Mouse (Mus musculus) left cerebral cortex, postnatal 4 days (tissue): ENCODE measurements around the gene B4gat1. TPM values are rescaled to one million over a fixed set of nuclear protein-coding genes. Genes with fewer than 3 reads are reported as not detected.
"Not testable (repeated sequence)": the region's sequence is repeated elsewhere in the genome, so short reads cannot be mapped to it uniquely, and the experiment has no call there.

Experiments used
- DNase-seq: peaks from one replicate; pipeline ENCODE4 v3.0.0-alpha.2; 2022
- intact Hi-C: fragments of 180-260 bp; cut with DNase I; formaldehyde crosslinking; loops from one replicate; pipeline ENCODE4 v1.15.1; 2025
- total RNA-seq, 2 experiments: library from RNA; stranded (reverse); gene quantifications; 2 replicates each; pipeline ENCODE4 v1.2.3; 2021

The B4gat1 gene
- total RNA-seq, 2 experiments from 2014 or later = 64.1 to 76.4 TPM

DNA sequence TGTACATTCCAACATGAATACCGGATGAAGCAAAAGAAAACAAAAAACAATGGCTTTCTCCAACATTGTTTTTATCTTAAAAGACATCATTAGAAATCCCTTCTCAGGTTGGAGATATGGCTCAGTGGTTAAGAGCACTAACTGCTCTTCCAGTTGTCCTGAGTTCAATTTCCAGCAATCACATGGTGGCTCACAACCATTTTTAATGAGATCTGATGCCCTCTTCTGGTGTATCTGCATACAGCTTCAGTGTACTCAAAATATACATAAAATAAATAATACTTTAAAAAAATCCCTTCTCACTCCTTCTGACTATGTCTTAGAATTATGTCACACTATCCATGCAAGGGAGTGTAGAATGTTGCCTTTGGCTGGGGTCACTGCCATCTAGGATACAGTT, 40.7 kb downstream of the B4gat1 start:
- no peak for DNase-seq
- intact Hi-C loops = no loop called here

DNA sequence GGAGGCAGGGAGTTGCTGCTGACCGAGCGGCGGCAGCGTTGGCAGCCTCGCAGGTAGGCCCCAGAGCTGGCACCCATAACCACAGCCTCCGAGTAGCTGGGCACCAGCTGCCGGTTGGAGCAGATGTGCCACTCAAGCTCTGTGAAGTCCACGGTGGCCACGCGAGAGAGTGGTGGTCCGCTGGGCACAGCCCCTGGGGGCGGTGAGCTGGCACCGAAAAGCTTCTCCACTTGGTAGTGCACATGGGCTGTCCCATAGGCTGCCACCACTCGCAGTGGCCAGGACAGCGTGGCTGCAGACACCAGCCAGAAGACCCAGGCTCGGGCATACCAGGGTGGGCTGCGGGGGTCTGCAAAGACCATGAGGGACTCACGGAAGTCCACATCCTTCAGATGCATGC, 43.4 kb downstream of the B4gat1 start:
- intact Hi-C loops = no loop called here
- DNase-seq = no peak

DNA sequence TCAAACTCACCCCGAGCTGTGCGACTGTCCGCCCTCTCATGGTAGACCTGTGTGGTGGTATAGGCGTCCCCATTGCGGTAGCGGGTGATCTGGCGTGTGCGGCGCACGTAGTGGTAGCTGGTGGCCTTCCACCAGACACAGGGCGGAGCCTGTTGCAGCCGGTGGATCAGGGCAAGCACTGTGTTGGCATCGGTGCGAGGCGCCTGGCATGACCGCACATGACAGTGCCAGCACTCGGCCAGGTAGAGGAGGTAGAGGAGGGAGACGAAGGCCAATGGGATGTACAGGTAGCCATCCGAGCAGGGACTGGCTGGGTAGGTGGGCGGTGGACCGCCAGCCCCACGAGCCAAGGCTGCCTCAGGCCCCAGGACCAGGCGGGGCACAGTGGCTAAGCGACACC, 44.0 kb downstream of the B4gat1 start:
- DNase-seq = no peak
- intact Hi-C loops = no loop called here

DNA sequence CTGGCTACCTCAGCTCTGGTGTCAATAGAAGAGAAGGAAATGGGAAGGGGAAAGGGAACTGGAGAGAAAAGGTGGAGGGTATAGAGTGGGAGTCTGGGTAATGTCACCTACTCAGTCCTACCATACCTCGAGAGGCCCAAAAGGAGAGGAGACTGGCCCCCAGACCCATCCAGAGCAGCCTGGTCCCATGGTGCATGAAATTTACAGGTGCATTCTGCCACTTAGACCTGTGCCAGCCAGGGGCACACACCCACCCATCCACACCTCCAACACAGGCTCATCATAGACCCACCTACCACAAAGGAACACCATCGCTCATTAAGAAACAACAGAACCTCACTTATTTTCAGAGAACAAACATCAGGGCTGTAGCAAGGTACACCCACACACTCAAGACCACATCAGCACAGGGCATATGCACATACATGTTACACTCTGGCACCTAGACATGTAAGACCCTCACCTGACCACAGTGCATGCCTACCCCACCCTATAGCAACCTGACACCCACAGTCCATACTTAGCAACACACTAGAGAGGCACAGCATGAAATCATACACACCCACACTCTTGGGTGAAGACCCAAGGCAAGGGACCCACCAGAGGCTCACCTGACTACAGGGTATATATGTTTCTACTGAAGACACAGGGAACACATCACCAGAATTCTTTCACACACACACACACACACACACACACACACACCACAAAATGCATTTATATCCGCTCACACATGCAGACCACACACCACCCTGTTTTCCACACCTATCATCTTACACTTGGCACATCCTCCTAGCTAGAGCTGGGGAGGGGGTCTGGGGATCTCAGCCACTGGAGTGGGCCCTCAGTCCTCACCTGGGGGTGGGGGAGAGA, 45.6 kb downstream of the B4gat1 start:
- intact Hi-C loops = no loop called here
- no peak for DNase-seq

DNA sequence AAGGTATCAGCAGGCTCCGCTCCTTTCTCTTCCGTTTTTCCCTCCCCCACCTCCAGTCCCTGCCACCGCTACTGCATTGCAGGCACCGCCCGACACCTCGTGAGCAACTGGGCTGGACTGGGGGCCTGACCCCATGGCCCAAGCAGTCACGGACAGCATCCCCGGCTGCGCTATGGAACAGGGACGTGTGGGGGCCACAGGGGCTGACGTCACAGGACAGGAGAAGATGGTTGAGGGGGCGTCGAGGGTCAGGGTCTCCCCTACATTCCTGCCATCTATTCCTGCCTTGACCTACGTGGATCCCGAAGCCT, 46.2 kb downstream of the B4gat1 start:
- intact Hi-C loops = no loop called here
- DNase-seq = no peak

DNA sequence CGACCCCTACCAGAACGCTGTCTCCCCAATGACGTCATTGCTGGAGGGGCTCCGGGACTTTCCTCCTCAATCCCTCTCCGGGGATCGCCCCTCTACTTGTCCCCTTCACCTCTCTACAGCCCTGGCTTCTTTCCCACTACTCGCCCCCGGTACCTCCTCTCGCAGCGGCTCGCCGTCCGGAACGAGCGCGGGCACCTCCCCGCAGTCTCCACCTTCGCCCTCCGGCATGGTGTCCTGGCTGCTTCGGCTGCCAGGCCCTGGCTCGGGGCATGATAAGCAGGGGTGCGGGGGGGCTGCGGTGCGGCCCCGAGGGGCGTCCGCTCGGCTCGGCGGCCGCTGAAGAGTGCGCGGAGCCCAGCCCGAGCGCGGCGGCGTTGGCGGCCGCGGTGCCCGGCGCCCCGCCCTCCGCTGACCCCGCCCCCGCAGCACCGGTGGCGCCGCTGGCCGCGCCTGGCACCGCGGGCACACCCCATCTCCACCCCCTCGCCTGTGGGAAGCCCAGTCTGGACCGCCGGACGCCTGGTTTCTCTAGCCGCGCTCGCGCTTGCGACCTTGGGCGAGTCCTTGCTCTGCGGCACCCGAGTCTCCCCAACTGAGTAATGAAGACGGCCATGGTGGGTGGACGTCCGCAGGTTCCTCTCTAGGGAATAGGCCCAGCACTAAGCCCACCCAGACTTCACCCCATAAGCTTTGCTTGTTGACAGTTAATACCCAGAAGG, 46.7 kb downstream of the B4gat1 start, which contains the start of gene Tmem151a:
Tmem151a (minus strand) TSS at position 387 of the 719 bp plus-strand sequence.
- no peak for DNase-seq
- intact Hi-C loops = no loop called here

DNA sequence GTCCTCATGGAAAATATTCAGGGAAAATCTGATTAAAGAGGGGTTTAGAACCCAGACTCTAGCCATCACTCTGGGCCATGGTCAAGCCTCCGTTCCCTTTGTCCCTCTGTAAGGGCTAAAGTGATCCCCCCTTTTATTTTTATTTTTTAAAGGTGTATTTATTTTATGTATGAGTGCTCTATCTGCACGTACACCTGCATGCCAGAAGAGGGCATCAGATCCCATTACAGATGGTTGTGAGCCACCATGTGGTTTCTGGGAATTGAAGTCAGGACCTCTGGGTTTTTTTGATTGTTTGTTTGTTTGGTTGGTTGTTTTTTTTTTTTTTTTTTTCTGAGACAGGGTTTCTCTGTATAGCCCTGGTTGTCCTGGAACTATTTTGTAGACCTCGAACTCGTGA, 47.9 kb downstream of the B4gat1 start:
- DNase-seq, intact Hi-C loops: not testable (repeated sequence)

DNA sequence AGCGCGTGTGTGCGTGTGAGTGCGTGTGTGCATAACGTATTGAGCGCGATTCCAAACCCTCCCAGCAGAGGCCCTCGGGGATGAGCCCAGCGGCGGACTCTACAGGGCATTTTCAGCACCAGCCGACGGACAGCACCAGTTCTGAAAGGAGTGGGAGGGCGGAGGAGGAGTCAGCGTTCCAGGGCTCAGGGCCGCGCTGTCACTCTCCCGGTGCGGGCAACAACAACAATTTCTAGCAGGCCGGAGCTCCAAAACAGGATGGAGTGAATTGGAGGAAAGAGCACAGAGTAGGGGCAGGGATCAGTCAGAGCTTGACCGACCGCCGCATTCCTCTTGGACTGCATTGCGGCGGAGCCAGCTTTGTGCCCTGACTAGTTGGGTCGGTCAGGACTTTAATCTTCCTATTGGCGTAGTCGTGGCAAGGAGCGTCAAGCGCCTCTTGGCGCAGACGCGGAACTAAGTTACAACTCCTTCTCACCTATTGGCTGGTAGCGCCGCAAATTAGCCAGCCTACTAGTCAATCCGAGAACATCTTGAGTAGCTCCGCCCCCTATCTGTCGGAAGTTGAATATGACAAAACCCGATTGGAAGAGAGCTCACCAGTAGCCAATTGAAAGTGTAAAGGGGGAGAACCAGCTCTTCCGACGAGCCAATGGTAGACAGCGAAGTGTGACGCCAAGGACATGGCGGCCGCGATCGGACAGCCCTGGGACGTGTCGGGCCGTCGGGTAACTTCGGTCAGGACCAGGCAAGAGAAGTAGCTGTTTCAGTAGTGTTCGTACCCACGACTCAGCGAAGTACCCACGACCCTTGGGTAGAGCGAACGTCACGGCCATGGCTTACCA, 49.5 kb downstream of the B4gat1 start, which contains the start of gene Yif1a:
Yif1a (plus strand) TSS at position 655 of the 845 bp plus-strand sequence.
- intact Hi-C loops = no loop called here
- DNase-seq = peak; percentile 94

DNA sequence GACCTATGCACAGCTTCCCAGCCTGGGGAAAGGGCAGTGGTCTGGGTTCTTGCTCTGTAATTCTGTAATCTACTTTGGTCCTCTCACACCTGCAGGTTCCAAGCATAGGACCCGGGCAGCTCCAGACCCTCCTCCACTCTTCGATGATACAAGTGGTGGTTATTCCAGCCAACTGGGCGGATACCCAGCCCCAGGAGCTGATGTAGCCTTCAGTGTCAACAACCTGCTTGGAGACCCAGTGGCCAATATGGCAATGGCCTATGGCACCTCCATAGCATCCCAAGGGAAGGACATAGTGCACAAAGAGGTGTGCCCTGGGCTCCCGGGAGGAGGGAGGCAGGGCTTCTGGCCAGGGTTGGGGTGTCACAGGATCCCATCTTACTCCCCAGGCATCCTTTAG, 50.7 kb downstream of the B4gat1 start:
- DNase-seq = no peak
- intact Hi-C loops = no loop called here

Other genes starting within 250 kb of the B4gat1 start
- gene Rbm4, start 244.9 kb upstream of the B4gat1 start, total RNA-seq = 10 to 100 TPM; 76.1 to 80.4 TPM
- 10 to 100 TPM; 18.2 to 37.9 TPM for gene Gm21992, start 227.2 kb upstream of the B4gat1 start, total RNA-seq
- 10 to 100 TPM; 65.9 to 73.9 TPM for gene Rbm14, start 227.2 kb upstream of the B4gat1 start, total RNA-seq
- gene Ccs, start 199.5 kb upstream of the B4gat1 start, total RNA-seq = 10 to 100 TPM; 38.1 to 41.0 TPM
- gene Ccdc87, start 199.5 kb upstream of the B4gat1 start, total RNA-seq = 1 to 10 TPM; 1.7 to 2.0 TPM
- gene Ctsf, start 183.7 kb upstream of the B4gat1 start, total RNA-seq = 10 to 100 TPM; 66.9 to 70.3 TPM
- gene Actn3, start 160.9 kb upstream of the B4gat1 start, total RNA-seq = 1 to 10 TPM; 2.5 to 3.4 TPM
- 10 to 100 TPM; 17.7 to 21.0 TPM for gene Zdhhc24, start 160.2 kb upstream of the B4gat1 start, total RNA-seq
- 10 to 100 TPM; 27.4 to 35.8 TPM for gene Bbs1, start 132.2 kb upstream of the B4gat1 start, total RNA-seq
- gene Dpp3, start 110.5 kb upstream of the B4gat1 start, total RNA-seq = 10 to 100 TPM; 72.5 to 80.8 TPM
- 10 to 100 TPM; 19.5 to 20.1 TPM for gene Peli3, start 95.7 kb upstream of the B4gat1 start, total RNA-seq
- 10 to 100 TPM; 68.5 to 73.6 TPM for gene Mrpl11, start 76.7 kb upstream of the B4gat1 start, total RNA-seq
- 1 to 10 TPM; 5.5 to 6.8 TPM for gene Npas4, start 48.5 kb upstream of the B4gat1 start, total RNA-seq
- 10 to 100 TPM; 29.5 to 32.1 TPM for gene Slc29a2, start 15.0 kb upstream of the B4gat1 start, total RNA-seq
- gene AC124502.3, start 65 bp downstream of the B4gat1 start, total RNA-seq = 1 to 10 TPM; 5.3 to 5.5 TPM
- 10 to 100 TPM; 14.5 to 15.5 TPM for gene Brms1, start 2.5 kb downstream of the B4gat1 start, total RNA-seq
- gene Rin1, start 11.7 kb downstream of the B4gat1 start, total RNA-seq = 1 to 10 TPM; 3.9 to 7.1 TPM
- 10 to 100 TPM; 14.2 TPM for gene Cd248, start 29.3 kb downstream of the B4gat1 start, total RNA-seq
- gene Tmem151a, start 46.7 kb downstream of the B4gat1 start, total RNA-seq = 10 to 100 TPM; 47.7 to 55.3 TPM
- 10 to 100 TPM; 22.0 to 24.4 TPM for gene Yif1a, start 49.7 kb downstream of the B4gat1 start, total RNA-seq
- 100 to 1,000 TPM; 393 to 412 TPM for gene Cnih2, start 59.7 kb downstream of the B4gat1 start, total RNA-seq
- gene Rab1b, start 68.2 kb downstream of the B4gat1 start, total RNA-seq = 100 to 1,000 TPM; 137 to 148 TPM
- gene Klc2, start 79.7 kb downstream of the B4gat1 start, total RNA-seq = 100 to 1,000 TPM; 155 to 159 TPM
- gene Pacs1, start 234.3 kb downstream of the B4gat1 start, total RNA-seq = 10 to 100 TPM; 90.7 to 92.6 TPM